Mouse (Mus musculus) hindbrain, embryonic 14.5 days (tissue): ENCODE results near the gene Pkib. TPM values are rescaled to one million over a fixed set of nuclear protein-coding genes. Genes with fewer than 3 reads are reported as not detected.
A peak's percentile ranks its signal among the peaks of the same experiment; 100 is the strongest.

Experiments used
- ATAC-seq: fragments of 200-750 bp; cut with Nextera tagmentation; 2 replicates; pipeline ENCODE4 v1.8.0; 2017; ENCODE audit warnings: moderate number of reproducible peaks, mild to moderate bottlenecking, moderate TSS enrichment, moderate library complexity; ENCODE audit not compliant: low FRiP score
- DNase-seq: peaks from one replicate; pipeline ENCODE4 v3.0.0-alpha.2; 2015; ENCODE audit warnings: low spot score
- H3K27ac ChIP-seq: fragments of 300-500 bp; sonication (generic); 2 replicates; pipeline ENCODE4 v1.5.1; 2014; ENCODE audit warnings: mild to moderate bottlenecking, moderate library complexity
- H3K27me3 ChIP-seq: fragments of 300-500 bp; sonication (generic); 2 replicates; pipeline ENCODE4 v1.6.1; 2014; ENCODE audit warnings: mild to moderate bottlenecking, low read length, mixed read lengths; ENCODE audit not compliant: control insufficient read depth, insufficient read depth
- H3K36me3 ChIP-seq: fragments of 300-500 bp; sonication (generic); replicated peaks from 2 replicates; pipeline ENCODE4 v1.6.1; 2014; ENCODE audit not compliant: control insufficient read depth, insufficient read depth
- H3K4me1 ChIP-seq: fragments of 300-500 bp; sonication (generic); replicated peaks from 2 replicates; pipeline ENCODE4 v1.6.1; 2014; ENCODE audit warnings: antibody characterized with exemption, low read length, mixed read lengths; ENCODE audit not compliant: control insufficient read depth, insufficient read depth
- H3K4me2 ChIP-seq: fragments of 300-500 bp; sonication (generic); replicated peaks from 2 replicates; pipeline ENCODE4 v1.6.1; 2014; ENCODE audit warnings: mild to moderate bottlenecking, moderate library complexity
- H3K4me3 ChIP-seq: fragments of 300-500 bp; sonication (generic); replicated peaks from 2 replicates; pipeline ENCODE4 v1.5.1; 2014; ENCODE audit warnings: mild to moderate bottlenecking, low read length
- H3K9ac ChIP-seq: fragments of 300-500 bp; sonication (generic); 2 replicates; pipeline ENCODE4 v1.6.1; 2014
- H3K9me3 ChIP-seq: fragments of 300-500 bp; sonication (generic); 2 replicates; pipeline ENCODE4 v1.6.1; 2016; ENCODE audit warnings: low read length; ENCODE audit not compliant: control insufficient read depth
- WGBS: fragments of 180-500 bp; shearing (Covaris S2); extraction: QIAGEN DNeasy Blood & Tissue Kit; methylation state at CpG from one replicate; pipeline ENCODE4 v1.1.7; 2014; 5-methylcytosine and 5-hydroxymethylcytosine counted together
- polyA plus RNA-seq: library from polyadenylated mRNA; unstranded; fragments of >200 nt; fragmentation: Nextera tagmentation; extraction: Ambion mirVana; gene quantifications from 2 replicates; pipeline ENCODE4 v1.2.1, GENCODE M21; 2014

Pkib gene
- polyA plus RNA-seq, 1 experiment from 2014 or later = 2.1 TPM

GRCm38 (mm10) chr10:57702246-57702645 is 70.5 kb downstream of the Pkib start:
- DNase-seq (no peak), ATAC-seq (no peak)
- Histone ChIP-seq H3K4me1 (no peaks in the 10 kb centered on the region), H3K36me3 (no peaks in the 10 kb centered on the region), H3K9ac (no peak overlapping the region), H3K9me3 (no peaks in the 10 kb centered on the region), H3K27me3 (no peaks in the 10 kb centered on the region), H3K4me3 (no peak overlapping the region), H3K4me2 (no peak overlapping the region), H3K27ac (no peak overlapping the region)
- 90% methylated on average over 4 of the region's 4 CpGs for WGBS

- Histone ChIP-seq H3K36me3 (no peaks in the 10 kb centered on the region), H3K27ac (no peak overlapping the region), H3K4me2 (no peak overlapping the region), H3K9ac (no peak overlapping the region), H3K4me1 (no peaks in the 10 kb centered on the region), H3K9me3 (no peaks in the 10 kb centered on the region), H3K4me3 (no peak overlapping the region), H3K27me3 (no peaks in the 10 kb centered on the region)
- ATAC-seq = no peak
- no peak for DNase-seq
Observed at GRCm38 (mm10) chr10:57721035-57721434, 89.3 kb downstream of the Pkib start.

GRCm38 (mm10) chr10:57722363-57722762 is 90.6 kb downstream of the Pkib start:
- H3K27me3 ChIP-seq = no peaks in the 10 kb centered on the region
- no peak overlapping the region for H3K9ac ChIP-seq
- H3K4me2 ChIP-seq = no peak overlapping the region
- no peaks in the 10 kb centered on the region for H3K36me3 ChIP-seq
- no peak for ATAC-seq
- WGBS = 84% methylated on average over 3 of the region's 3 CpGs
- H3K9me3 ChIP-seq = no peaks in the 10 kb centered on the region
- H3K27ac ChIP-seq = no peak overlapping the region
- no peak for DNase-seq
- no peak overlapping the region for H3K4me3 ChIP-seq
- H3K4me1 ChIP-seq = no peaks in the 10 kb centered on the region

GRCm38 (mm10) chr10:57727666-57728065 is 95.9 kb downstream of the Pkib start:
- DNase-seq (no peak), ATAC-seq (no peak)
- Histone ChIP-seq H3K4me2 (no peak overlapping the region), H3K36me3 (no peaks in the 10 kb centered on the region), H3K4me3 (no peak overlapping the region), H3K4me1 (no peaks in the 10 kb centered on the region), H3K9ac (no peak overlapping the region), H3K27me3 (no peaks in the 10 kb centered on the region), H3K27ac (no peak overlapping the region), H3K9me3 (no peaks in the 10 kb centered on the region)
- WGBS = 87% methylated on average over 8 of the region's 8 CpGs

- Histone ChIP-seq H3K4me3 (no peak overlapping the region), H3K36me3 (no peaks in the 10 kb centered on the region), H3K9ac (no peak overlapping the region), H3K9me3 (no peaks in the 10 kb centered on the region), H3K27ac (no peak overlapping the region), H3K4me2 (no peak overlapping the region), H3K4me1 (no peaks in the 10 kb centered on the region), H3K27me3 (no peaks in the 10 kb centered on the region)
- ATAC-seq = no peak
- 97% methylated on average over 3 of the region's 3 CpGs for WGBS
- no peak for DNase-seq
Observed at GRCm38 (mm10) chr10:57731672-57732071, 99.9 kb downstream of the Pkib start.

GRCm38 (mm10) chr10:57740733-57741132 is 109.0 kb downstream of the Pkib start:
- ATAC-seq = no peak
- Histone ChIP-seq H3K36me3 (no peaks in the 10 kb centered on the region), H3K9me3 (no peaks in the 10 kb centered on the region), H3K4me2 (no peak overlapping the region), H3K27ac (no peak overlapping the region), H3K4me1 (no peaks in the 10 kb centered on the region), H3K9ac (no peak overlapping the region), H3K27me3 (no peaks in the 10 kb centered on the region), H3K4me3 (no peak overlapping the region)
- 61% methylated on average over 4 of the region's 4 CpGs for WGBS
- DNase-seq = no peak

- DNase-seq = no peak
- 74% methylated on average over 2 of the region's 2 CpGs for WGBS
- H3K4me3 ChIP-seq = no peak overlapping the region
- no peaks in the 10 kb centered on the region for H3K27me3 ChIP-seq
- no peak overlapping the region for H3K27ac ChIP-seq
- no peak for ATAC-seq
- no peak overlapping the region for H3K4me2 ChIP-seq
- H3K4me1 ChIP-seq = no peaks in the 10 kb centered on the region
- no peaks in the 10 kb centered on the region for H3K36me3 ChIP-seq
- H3K9ac ChIP-seq = no peak overlapping the region
- H3K9me3 ChIP-seq = no peaks in the 10 kb centered on the region
Observed at GRCm38 (mm10) chr10:57741351-57741750, 109.6 kb downstream of the Pkib start.

- H3K9ac ChIP-seq = no peak overlapping the region
Observed at GRCm38 (mm10) chr10:57743045-57743444, 111.3 kb downstream of the Pkib start.

GRCm38 (mm10) chr10:57743606-57744016 is 111.8 kb downstream of the Pkib start:
- no peak overlapping the region for H3K9ac ChIP-seq

More at GRCm38 (mm10) chr10:57743045-57743444, 111.3 kb downstream of the Pkib start:
- H3K4me1 ChIP-seq = no peaks in the 10 kb centered on the region
- no peak overlapping the region for H3K27ac ChIP-seq
- no peaks in the 10 kb centered on the region for H3K27me3 ChIP-seq
- ATAC-seq (no peak), DNase-seq (no peak)
- no peaks in the 10 kb centered on the region for H3K36me3 ChIP-seq
- H3K4me3 ChIP-seq = no peak overlapping the region
- H3K9me3 ChIP-seq = no peaks in the 10 kb centered on the region
- H3K4me2 ChIP-seq = no peak overlapping the region
- 73% methylated on average over 7 of the region's 7 CpGs for WGBS

GRCm38 (mm10) chr10:57744128-57744765 is 112.5 kb downstream of the Pkib start:
- Histone ChIP-seq H3K4me2 (0 out of 2 replicates have a peak overlapping the region, but pooled peaks have one; percentile 13), H3K27ac (peak overlapping the region; percentile 51; the same call in 1 of the 2 replicates), H3K4me3 (no peak overlapping the region), H3K9ac (no peak overlapping the region), H3K9me3 (no peaks in the 10 kb centered on the region), H3K27me3 (no peaks in the 10 kb centered on the region), H3K4me1 (no peaks in the 10 kb centered on the region), H3K36me3 (no peaks in the 10 kb centered on the region)
- ATAC-seq (peak; percentile 90), DNase-seq (no peak)
- WGBS = 15% methylated on average over 2 of the region's 2 CpGs

More at GRCm38 (mm10) chr10:57743606-57744016, 111.8 kb downstream of the Pkib start:
- Histone ChIP-seq H3K36me3 (no peaks in the 10 kb centered on the region), H3K4me1 (no peaks in the 10 kb centered on the region), H3K27ac (no peak overlapping the region), H3K4me3 (peak overlapping the region; percentile 26), H3K4me2 (peak overlapping the region; percentile 50), H3K27me3 (no peaks in the 10 kb centered on the region), H3K9me3 (no peaks in the 10 kb centered on the region)
- DNase-seq = peak; percentile 93
- peak; percentile 80 for ATAC-seq
- WGBS = 3% methylated on average over 6 of the region's 6 CpGs
